Mouse (Mus musculus) neural tube, embryonic 14.5 days (tissue): ENCODE results near the gene Hoxd11. TPM values are rescaled to one million over a fixed set of nuclear protein-coding genes. Genes with fewer than 3 reads are reported as not detected.

Experiments used
- ATAC-seq: fragments of 200-750 bp; cut with Nextera tagmentation; 2 replicates; pipeline ENCODE4 v1.8.0; 2017; ENCODE audit warnings: low read depth, mild to moderate bottlenecking, moderate TSS enrichment, moderate library complexity
- H3K27ac ChIP-seq: fragments of 300-500 bp; sonication (generic); 2 replicates; pipeline ENCODE4 v1.5.1; 2014; ENCODE audit warnings: low read depth, mild to moderate bottlenecking, control low read depth, low read length, moderate library complexity, mixed read lengths
- H3K27me3 ChIP-seq: fragments of 300-500 bp; sonication (generic); 2 replicates; pipeline ENCODE4 v1.6.1; 2014; ENCODE audit warnings: low read length; ENCODE audit not compliant: control insufficient read depth, insufficient read depth
- H3K36me3 ChIP-seq: fragments of 300-500 bp; sonication (generic); 2 replicates; pipeline ENCODE4 v1.6.1; 2014; ENCODE audit warnings: low read length, mixed read lengths; ENCODE audit not compliant: control insufficient read depth, insufficient read depth
- H3K4me1 ChIP-seq: fragments of 300-500 bp; sonication (generic); 2 replicates; pipeline ENCODE4 v1.6.1; 2014; ENCODE audit warnings: low read length; ENCODE audit not compliant: control insufficient read depth, insufficient read depth
- H3K4me2 ChIP-seq: fragments of 300-500 bp; sonication (generic); 2 replicates; pipeline ENCODE4 v1.6.1; 2014; ENCODE audit warnings: mild to moderate bottlenecking, low read depth, low read length, control low read depth
- H3K4me3 ChIP-seq: fragments of 300-500 bp; sonication (generic); 2 replicates; pipeline ENCODE4 v1.5.1; 2014; ENCODE audit warnings: low read depth, low read length, control low read depth, mixed read lengths
- H3K9ac ChIP-seq: fragments of 300-500 bp; sonication (generic); replicated peaks from 2 replicates; pipeline ENCODE4 v1.6.1; 2014; ENCODE audit warnings: low read depth, mild to moderate bottlenecking, control low read depth, low read length, mixed read lengths
- H3K9me3 ChIP-seq: fragments of 300-500 bp; sonication (generic); 2 replicates; pipeline ENCODE4 v1.6.1; 2016; ENCODE audit warnings: low read length; ENCODE audit not compliant: control insufficient read depth
- WGBS: fragments of 180-500 bp; shearing (Covaris S2); extraction: QIAGEN DNeasy Blood & Tissue Kit; methylation state at CpG from one replicate; pipeline ENCODE4 v1.1.7; 2014; 5-methylcytosine and 5-hydroxymethylcytosine counted together
- polyA plus RNA-seq: library from polyadenylated mRNA; unstranded; fragments of >200 nt; fragmentation: Nextera tagmentation; extraction: Ambion mirVana; gene quantifications from 2 replicates; pipeline ENCODE4 v1.2.1, GENCODE M21; 2014

The Hoxd11 gene
- polyA plus RNA-seq, 1 experiment from 2014 or later = 0.09 TPM

GRCm38 (mm10) chr2:74726973-74727639 lies 47.7 kb downstream of the Hoxd11 start:
- no peaks in the 10 kb centered on the region for H3K9me3 ChIP-seq
- H3K4me2 ChIP-seq = peak overlapping the region; percentile 68
- H3K4me3 ChIP-seq = peak overlapping the region; percentile 34
- H3K27ac ChIP-seq = peak overlapping the region; percentile 83
- no peaks in the 10 kb centered on the region for H3K27me3 ChIP-seq
- H3K9ac ChIP-seq = peak overlapping the region; percentile 46
- H3K36me3 ChIP-seq = peaks cover 19% of the 10 kb centered on the region
- H3K4me1 ChIP-seq = peaks cover 87% of the 10 kb centered on the region
- peak; percentile 15; the same call in 1 of the 2 replicates for ATAC-seq
- WGBS = 2% methylated on average over 33 of the region's 43 CpGs

- WGBS = 3% methylated on average over 25 of the region's 25 CpGs
- H3K9ac ChIP-seq = peak overlapping the region; percentile 46
- peaks cover 87% of the 10 kb centered on the region for H3K4me1 ChIP-seq
- no peaks in the 10 kb centered on the region for H3K9me3 ChIP-seq
- H3K4me2 ChIP-seq = peak overlapping the region; percentile 68
- H3K36me3 ChIP-seq = peaks cover 19% of the 10 kb centered on the region
- H3K4me3 ChIP-seq = peak overlapping the region; percentile 34
- H3K27ac ChIP-seq = peak overlapping the region; percentile 83
- no peaks in the 10 kb centered on the region for H3K27me3 ChIP-seq
- peak; percentile 47; the same call in 1 of the 2 replicates for ATAC-seq
Measured at GRCm38 (mm10) chr2:74727640-74728302, 48.4 kb downstream of the Hoxd11 start.

- Histone ChIP-seq H3K9me3 (no peaks in the 10 kb centered on the region), H3K9ac (peak overlapping the region; percentile 46), H3K27me3 (no peaks in the 10 kb centered on the region), H3K4me3 (peak overlapping the region; percentile 34), H3K4me1 (peaks cover 85% of the 10 kb centered on the region), H3K4me2 (peak overlapping the region; percentile 68), H3K27ac (peak overlapping the region; percentile 83), H3K36me3 (peaks cover 19% of the 10 kb centered on the region)
- 11% methylated on average over 13 of the region's 13 CpGs for WGBS
- no peak for ATAC-seq
Measured at GRCm38 (mm10) chr2:74728303-74728680, 48.9 kb downstream of the Hoxd11 start.

GRCm38 (mm10) chr2:74730331-74730730 lies 51.0 kb downstream of the Hoxd11 start:
- H3K27me3 ChIP-seq = no peaks in the 10 kb centered on the region
- no peak for ATAC-seq

GRCm38 (mm10) chr2:74731055-74731454 lies 51.7 kb downstream of the Hoxd11 start:
- peak overlapping the region; percentile 1; the same call in 1 of the 2 replicates for H3K4me3 ChIP-seq
- peak overlapping the region; percentile 92; the same call in 1 of the 2 replicates for H3K27ac ChIP-seq
- H3K4me1 ChIP-seq = peaks cover 83% of the 10 kb centered on the region
- H3K9ac ChIP-seq = no peak overlapping the region; the same call in 1 of the 2 replicates
- no peak for ATAC-seq
- no peaks in the 10 kb centered on the region for H3K9me3 ChIP-seq
- H3K36me3 ChIP-seq = peaks cover 22% of the 10 kb centered on the region
- peak overlapping the region; percentile 66; the same call in 1 of the 2 replicates for H3K4me2 ChIP-seq
- no peaks in the 10 kb centered on the region for H3K27me3 ChIP-seq

More at GRCm38 (mm10) chr2:74730331-74730730, 51.0 kb downstream of the Hoxd11 start:
- 11% methylated on average over 8 of the region's 8 CpGs for WGBS
- H3K9me3 ChIP-seq = no peaks in the 10 kb centered on the region
- H3K4me3 ChIP-seq = no peak overlapping the region
- peaks cover 22% of the 10 kb centered on the region for H3K36me3 ChIP-seq
- no peak overlapping the region; the same call in 1 of the 2 replicates for H3K9ac ChIP-seq
- H3K27ac ChIP-seq = peak overlapping the region; percentile 92
- H3K4me2 ChIP-seq = peak overlapping the region; percentile 29; the same call in 1 of the 2 replicates
- peaks cover 83% of the 10 kb centered on the region for H3K4me1 ChIP-seq

GRCm38 (mm10) chr2:74731799-74732512 lies 52.6 kb downstream of the Hoxd11 start:
- 2% methylated on average over 9 of the region's 9 CpGs for WGBS
- H3K4me2 ChIP-seq = peak overlapping the region; percentile 66
- H3K27ac ChIP-seq = peak overlapping the region; percentile 92

GRCm38 (mm10) chr2:74732513-74733316 lies 53.4 kb downstream of the Hoxd11 start:
- ATAC-seq = no peak
- Histone ChIP-seq H3K27ac (peak overlapping the region; percentile 92), H3K9ac (peak overlapping the region; percentile 62), H3K27me3 (no peaks in the 10 kb centered on the region), H3K4me3 (peak overlapping the region; percentile 28), H3K4me2 (peak overlapping the region; percentile 66), H3K36me3 (peaks cover 18% of the 10 kb centered on the region), H3K9me3 (no peaks in the 10 kb centered on the region), H3K4me1 (peaks cover 83% of the 10 kb centered on the region)
- WGBS = under 1% methylated on average over 52 of the region's 52 CpGs

More at GRCm38 (mm10) chr2:74731799-74732512, 52.6 kb downstream of the Hoxd11 start:
- Histone ChIP-seq H3K36me3 (peaks cover 18% of the 10 kb centered on the region), H3K4me3 (peak overlapping the region; percentile 28), H3K27me3 (no peaks in the 10 kb centered on the region), H3K4me1 (peaks cover 83% of the 10 kb centered on the region), H3K9ac (peak overlapping the region; percentile 62), H3K9me3 (no peaks in the 10 kb centered on the region)
- ATAC-seq = no peak

GRCm38 (mm10) chr2:74733317-74733661 lies 53.9 kb downstream of the Hoxd11 start:
- under 1% methylated on average over 16 of the region's 16 CpGs for WGBS
- Histone ChIP-seq H3K27me3 (no peaks in the 10 kb centered on the region), H3K4me2 (peak overlapping the region; percentile 66), H3K27ac (peak overlapping the region; percentile 92), H3K9ac (peak overlapping the region; percentile 62), H3K4me3 (no peak overlapping the region; the same call in none of the 2 replicates), H3K4me1 (peaks cover 83% of the 10 kb centered on the region), H3K9me3 (no peaks in the 10 kb centered on the region), H3K36me3 (peaks cover 14% of the 10 kb centered on the region)
- peak; percentile 47; the same call in 1 of the 2 replicates for ATAC-seq
